Mouse (Mus musculus): ENCODE measurements around the gene Ptpra.

- TF ChIP-seq CTCF (IDR thresholded peaks at IDR 0.05; ENCODE audit: extremely low read depth, insufficient read depth, insufficient read length, insufficient replicate concordance), result no peak
- no peak for TF ChIP-seq POLR2A (IDR thresholded peaks at IDR 0.05; ENCODE audit: low read depth, low read length)
Observed at GRCm38 (mm10) chr2:130513907-130514306, 63.8 kb downstream of the Ptpra start.

Measured in spleen, adult 2 months (tissue).